Mouse (Mus musculus) intestine, postnatal 0 days (tissue): ENCODE data around the gene Stk38. TPM values are rescaled to one million over a fixed set of nuclear protein-coding genes. Genes with fewer than 3 reads are reported as not detected.

Source experiments
- ATAC-seq: fragments of 200-750 bp; cut with Nextera tagmentation; 2 replicates; pipeline ENCODE4 v1.8.0; 2017; ENCODE audit warnings: mild to moderate bottlenecking, moderate TSS enrichment, moderate library complexity
- H3K27ac ChIP-seq: fragments of 300-500 bp; sonication (generic); 2 replicates; pipeline ENCODE4 v1.5.1; 2014; ENCODE audit warnings: mild to moderate bottlenecking, low read depth, low read length, moderate library complexity
- H3K27me3 ChIP-seq: fragments of 300-500 bp; sonication (generic); replicated peaks from 2 replicates; pipeline ENCODE4 v1.6.1; 2014; ENCODE audit warnings: low read length, mixed read lengths; ENCODE audit not compliant: control insufficient read depth, insufficient read depth
- H3K36me3 ChIP-seq: fragments of 300-500 bp; sonication (generic); 2 replicates; pipeline ENCODE4 v1.6.1; 2014; ENCODE audit warnings: mild to moderate bottlenecking, moderate library complexity; ENCODE audit not compliant: control insufficient read depth, insufficient read depth
- H3K4me1 ChIP-seq: fragments of 300-500 bp; sonication (generic); replicated peaks from 2 replicates; pipeline ENCODE4 v1.6.1; 2014; ENCODE audit warnings: antibody characterized with exemption, low read length, mixed read lengths; ENCODE audit not compliant: control insufficient read depth, insufficient read depth
- H3K4me2 ChIP-seq: fragments of 300-500 bp; sonication (generic); replicated peaks from 2 replicates; pipeline ENCODE4 v1.6.1; 2014; ENCODE audit warnings: low read depth, mild to moderate bottlenecking, moderate library complexity
- H3K4me3 ChIP-seq: fragments of 300-500 bp; sonication (generic); 2 replicates; pipeline ENCODE4 v1.5.1; 2014; ENCODE audit warnings: low read depth, low read length
- H3K9ac ChIP-seq: fragments of 300-500 bp; sonication (generic); 2 replicates; pipeline ENCODE4 v1.6.1; 2014; ENCODE audit warnings: mild to moderate bottlenecking, low read depth, low read length
- H3K9me3 ChIP-seq: fragments of 300-500 bp; sonication (generic); 2 replicates; pipeline ENCODE4 v1.6.1; 2016; ENCODE audit warnings: mixed run types; ENCODE audit not compliant: control insufficient read depth
- CTCF ChIP-seq: sonication (generic); IDR thresholded peaks from 2 replicates; pipeline ENCODE4 v1.5.1; 2016; ENCODE audit warnings: low read depth, mild to moderate bottlenecking, control low read depth, antibody characterized with exemption, moderate library complexity
- WGBS: fragments of 180-500 bp; shearing (Covaris S2); extraction: QIAGEN DNeasy Blood & Tissue Kit; methylation state at CpG from one replicate; pipeline ENCODE4 v1.1.7; 2014; 5-methylcytosine and 5-hydroxymethylcytosine counted together
- polyA plus RNA-seq: library from polyadenylated mRNA; unstranded; fragments of >200 nt; fragmentation: Nextera tagmentation; extraction: Ambion mirVana; gene quantifications from 2 replicates; pipeline ENCODE4 v1.2.1, GENCODE M21; 2015

Gene Stk38
- polyA plus RNA-seq, 1 experiment from 2014 or later, result 51.5 TPM

DNA sequence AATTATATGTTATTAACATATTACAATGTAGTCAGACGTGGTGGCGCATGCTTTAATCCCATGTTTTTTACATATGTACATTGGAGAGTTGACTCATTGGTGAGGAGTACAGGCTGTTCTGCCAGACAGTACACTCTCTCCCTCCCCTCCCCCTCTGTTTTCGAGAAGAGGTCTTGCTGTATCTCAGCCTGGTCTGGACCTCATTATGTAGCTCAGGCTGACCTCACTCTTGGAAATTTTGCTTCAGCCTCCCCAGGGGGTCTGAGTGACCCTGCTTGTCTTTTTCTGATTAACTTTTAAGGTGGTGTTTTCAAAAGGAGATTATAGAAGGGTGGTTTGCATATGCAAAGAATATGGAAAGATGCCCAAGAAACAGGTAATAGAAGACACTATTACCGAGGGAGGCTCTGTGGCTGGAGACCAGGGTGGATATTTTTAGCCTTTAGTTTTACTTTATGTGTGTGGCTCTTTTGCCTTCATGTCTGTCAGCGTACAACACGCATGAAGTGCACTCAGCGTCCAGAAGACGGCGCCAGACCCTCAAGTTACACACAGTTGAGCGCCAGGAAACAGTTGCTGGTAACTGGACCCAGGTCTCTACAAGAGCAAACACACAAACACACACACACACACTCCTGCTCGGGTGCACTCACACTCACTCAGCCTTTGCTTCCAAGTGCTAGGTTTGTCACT is 10.6 kb upstream of the Stk38 start:
- H3K4me1 ChIP-seq, result no peaks in the 10 kb centered on the region
- no peak overlapping the region for H3K4me3 ChIP-seq
- 61% methylated on average over 11 of the region's 11 CpGs for WGBS
- TF ChIP-seq CTCF, result peak; percentile 67
- no peaks in the 10 kb centered on the region for H3K9me3 ChIP-seq
- H3K9ac ChIP-seq, result no peak overlapping the region
- no peaks in the 10 kb centered on the region for H3K27me3 ChIP-seq
- no peak overlapping the region for H3K27ac ChIP-seq
- ATAC-seq, result no peak
- no peaks in the 10 kb centered on the region for H3K36me3 ChIP-seq
- no peak overlapping the region for H3K4me2 ChIP-seq

DNA sequence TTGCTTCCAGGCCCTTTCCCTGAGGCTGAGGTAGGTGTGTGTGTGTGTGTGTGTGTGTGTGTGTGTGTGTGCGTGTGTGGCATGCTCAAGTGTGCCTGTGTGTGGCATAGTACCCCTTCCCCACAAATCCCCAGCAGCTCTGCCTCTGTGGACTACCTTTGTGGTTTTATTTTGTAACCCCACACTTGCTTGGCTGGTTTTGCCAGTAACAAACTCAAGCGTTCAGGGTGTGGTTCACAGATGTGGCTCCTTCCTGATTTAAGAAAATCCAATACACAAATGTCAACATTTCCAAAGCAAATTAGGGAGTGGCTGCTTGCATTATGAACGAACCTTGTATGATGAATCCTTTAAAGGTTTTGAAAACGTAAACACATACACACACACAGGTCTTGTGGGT is 8.9 kb upstream of the Stk38 start:
- ATAC-seq, result peak; percentile 32; the same call in 1 of the 2 replicates
- WGBS, result 54% methylated on average over 4 of the region's 4 CpGs
- no peak overlapping the region for H3K4me3 ChIP-seq
- no peak overlapping the region for H3K4me2 ChIP-seq
- no peak for TF ChIP-seq CTCF
- H3K9ac ChIP-seq, result no peak overlapping the region
- H3K4me1 ChIP-seq, result no peaks in the 10 kb centered on the region
- no peaks in the 10 kb centered on the region for H3K9me3 ChIP-seq
- H3K27me3 ChIP-seq, result no peaks in the 10 kb centered on the region
- H3K36me3 ChIP-seq, result no peaks in the 10 kb centered on the region
- H3K27ac ChIP-seq, result no peak overlapping the region

DNA sequence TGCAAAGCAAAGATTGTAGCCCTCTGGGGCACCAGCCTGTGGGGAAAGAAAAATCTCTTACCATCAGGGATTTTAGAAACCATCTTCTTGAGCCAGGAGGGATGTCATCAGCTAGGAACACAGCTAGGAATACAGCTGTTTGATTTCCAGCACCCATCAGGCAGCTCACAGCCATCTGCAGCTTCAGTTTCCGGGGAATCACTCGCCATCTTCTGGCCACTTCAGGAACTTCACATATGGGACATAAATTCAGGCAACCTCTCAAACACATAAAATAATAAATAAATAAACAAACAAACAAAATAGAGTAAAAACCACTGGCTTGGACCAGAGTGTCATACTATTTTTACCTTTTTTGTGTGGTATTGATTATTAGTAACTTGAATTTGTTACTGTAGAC is 7.8 kb upstream of the Stk38 start:
- 43% methylated on average over 2 of the region's 2 CpGs for WGBS
- no peaks in the 10 kb centered on the region for H3K36me3 ChIP-seq
- ATAC-seq, result no peak

DNA sequence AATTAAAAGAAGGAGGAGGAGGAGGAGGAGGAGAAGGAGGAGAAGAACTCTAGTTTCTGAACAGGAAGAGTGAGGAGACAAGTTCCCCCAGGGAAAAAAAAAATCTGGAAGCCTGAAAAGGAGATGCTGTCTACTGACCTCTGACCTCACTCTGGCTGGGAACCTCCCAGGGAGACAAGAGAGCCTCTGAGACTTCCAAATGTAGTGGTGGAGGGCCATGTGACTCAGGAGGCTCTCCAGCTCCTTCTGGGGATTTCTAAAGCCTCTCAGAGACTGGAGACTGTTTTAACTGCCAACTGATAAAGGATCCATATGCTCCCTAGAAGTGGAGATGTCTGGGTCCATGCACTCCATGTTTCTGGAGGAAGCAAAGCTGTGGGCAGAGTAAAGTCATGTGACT is 6.4 kb upstream of the Stk38 start:
- Histone ChIP-seq H3K36me3 (no peaks in the 10 kb centered on the region), H3K4me1 (no peaks in the 10 kb centered on the region), H3K4me2 (no peak overlapping the region), H3K27me3 (no peaks in the 10 kb centered on the region), H3K4me3 (no peak overlapping the region), H3K27ac (no peak overlapping the region), H3K9me3 (no peaks in the 10 kb centered on the region), H3K9ac (no peak overlapping the region)
- no peak for TF ChIP-seq CTCF
- no peak for ATAC-seq

More for the DNA sequence above, 7.8 kb upstream of the Stk38 start:
- no peak overlapping the region for H3K27ac ChIP-seq
- H3K9ac ChIP-seq, result no peak overlapping the region
- peak; percentile 72 for TF ChIP-seq CTCF
- no peaks in the 10 kb centered on the region for H3K9me3 ChIP-seq
- no peak overlapping the region for H3K4me2 ChIP-seq
- no peaks in the 10 kb centered on the region for H3K27me3 ChIP-seq
- H3K4me3 ChIP-seq, result no peak overlapping the region
- H3K4me1 ChIP-seq, result no peaks in the 10 kb centered on the region

DNA sequence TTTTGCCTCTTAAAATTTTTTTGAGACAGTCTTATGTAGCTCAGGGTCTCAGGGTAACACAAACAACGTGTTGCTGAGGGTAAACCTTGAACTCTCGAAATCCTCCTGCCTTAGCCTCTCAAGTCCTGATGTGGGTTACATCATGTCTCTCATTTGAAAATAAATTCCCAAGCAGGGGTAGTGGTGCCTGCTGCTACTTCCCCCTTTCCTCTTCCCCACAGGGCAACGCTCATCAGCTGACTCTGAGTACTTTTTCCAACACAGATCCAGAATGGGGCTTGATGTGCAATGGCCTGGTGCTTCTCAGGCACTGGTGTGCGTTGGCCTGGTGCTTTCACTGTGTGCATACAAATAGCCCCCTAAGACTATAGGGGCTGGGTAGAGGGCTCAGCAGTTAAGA is 1.4 kb upstream of the Stk38 start:
- H3K27ac ChIP-seq, result no peak overlapping the region
- no peaks in the 10 kb centered on the region for H3K4me1 ChIP-seq
- no peak for ATAC-seq
- no peak for TF ChIP-seq CTCF
- H3K9ac ChIP-seq, result no peak overlapping the region
- H3K36me3 ChIP-seq, result no peaks in the 10 kb centered on the region
- 84% methylated on average over 4 of the region's 4 CpGs for WGBS
- no peaks in the 10 kb centered on the region for H3K9me3 ChIP-seq
- no peak overlapping the region for H3K4me3 ChIP-seq
- H3K4me2 ChIP-seq, result no peak overlapping the region
- H3K27me3 ChIP-seq, result no peaks in the 10 kb centered on the region

DNA sequence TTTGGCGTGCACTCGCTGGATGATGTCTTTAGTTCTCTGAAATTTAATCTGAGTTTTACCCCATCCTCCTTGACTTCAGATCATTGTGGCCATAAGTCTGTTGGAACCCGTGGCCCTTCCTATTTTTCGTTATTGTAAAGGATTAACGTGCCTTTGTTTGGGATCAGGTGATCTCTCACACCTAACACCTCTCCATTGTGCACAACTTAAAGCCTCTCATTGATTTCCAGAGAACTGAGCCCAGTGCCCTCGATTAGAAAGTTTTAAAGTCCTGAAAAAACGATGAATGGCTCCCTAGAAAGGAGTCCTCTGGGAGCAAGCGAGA is 493 bp upstream of the Stk38 start:
- peak overlapping the region; percentile 93; the same call in 1 of the 2 replicates for H3K9ac ChIP-seq
- H3K9me3 ChIP-seq, result no peaks in the 10 kb centered on the region
- peak overlapping the region; percentile 87 for H3K4me2 ChIP-seq
- ATAC-seq, result no peak
- peak overlapping the region; percentile 89 for H3K4me3 ChIP-seq
- WGBS, result 14% methylated on average over 8 of the region's 8 CpGs
- no peak for TF ChIP-seq CTCF
- peak overlapping the region; percentile 90 for H3K27ac ChIP-seq
- no peaks in the 10 kb centered on the region for H3K4me1 ChIP-seq
- H3K36me3 ChIP-seq, result no peaks in the 10 kb centered on the region
- no peaks in the 10 kb centered on the region for H3K27me3 ChIP-seq

DNA sequence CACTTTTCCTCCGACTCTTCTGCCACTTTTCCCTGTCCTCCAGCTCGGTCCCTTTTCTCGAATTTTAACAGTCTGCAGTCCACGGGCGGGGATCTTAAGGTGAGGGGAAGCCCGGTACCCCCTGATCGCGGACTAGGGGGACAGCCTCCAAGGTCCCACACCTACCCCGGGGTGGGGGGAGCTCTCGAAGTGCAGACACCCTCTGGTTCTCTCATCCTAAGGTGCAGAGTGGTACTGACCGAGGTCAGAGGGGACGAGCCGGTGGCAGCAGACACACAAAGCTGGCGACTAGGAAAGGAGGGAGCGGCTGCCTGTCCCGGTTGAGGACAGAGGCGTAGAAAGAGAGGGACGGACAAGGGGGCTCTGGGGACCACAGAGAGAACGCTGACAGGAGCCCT is 553 bp downstream of the Stk38 start:
- no peaks in the 10 kb centered on the region for H3K27me3 ChIP-seq
- TF ChIP-seq CTCF, result no peak
- WGBS, result 0% methylated on average over 19 of the region's 19 CpGs
- no peaks in the 10 kb centered on the region for H3K4me1 ChIP-seq
- H3K4me3 ChIP-seq, result peak overlapping the region; percentile 89
- no peaks in the 10 kb centered on the region for H3K36me3 ChIP-seq
- peak overlapping the region; percentile 93 for H3K9ac ChIP-seq
- H3K4me2 ChIP-seq, result peak overlapping the region; percentile 87
- no peaks in the 10 kb centered on the region for H3K9me3 ChIP-seq
- peak overlapping the region; percentile 90 for H3K27ac ChIP-seq
- peak; percentile 24 for ATAC-seq
